Mouse (Mus musculus) CH12F3 (cell line): Measurements from ENCODE around the gene Lrtm1.

Experiments
- in situ Hi-C: fragments of 300-500 bp; cut with MboI; formaldehyde crosslinking; loops from 2 replicates; pipeline ENCODE4 v1.14.3; 2020; ENCODE audit warnings: low sequenced_read_pairs

Gene Lrtm1

DNA sequence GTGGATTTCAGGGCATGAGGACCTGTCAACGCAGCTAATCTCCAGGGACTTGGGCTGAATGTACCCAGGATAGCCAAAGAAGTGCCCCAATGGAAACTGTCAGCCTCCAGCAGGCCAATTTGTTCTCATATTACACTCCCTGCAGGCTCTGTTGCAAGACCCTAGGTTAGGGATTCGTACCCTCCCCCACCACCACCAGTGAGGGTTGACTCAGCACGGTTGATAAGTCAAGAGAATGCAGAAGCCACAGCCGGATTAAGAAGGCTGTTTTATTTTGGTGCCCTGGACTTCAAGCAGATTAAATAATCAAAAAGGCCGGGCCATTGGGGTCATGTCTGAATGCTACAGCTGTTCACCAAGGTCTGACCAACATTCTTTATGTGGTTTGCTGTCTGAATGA is at the start of gene Lrtm1:
Gene Lrtm1 (plus strand): TSS at position 326 of the 400 bp plus-strand sequence.
- in situ Hi-C loops: no loop called here

DNA sequence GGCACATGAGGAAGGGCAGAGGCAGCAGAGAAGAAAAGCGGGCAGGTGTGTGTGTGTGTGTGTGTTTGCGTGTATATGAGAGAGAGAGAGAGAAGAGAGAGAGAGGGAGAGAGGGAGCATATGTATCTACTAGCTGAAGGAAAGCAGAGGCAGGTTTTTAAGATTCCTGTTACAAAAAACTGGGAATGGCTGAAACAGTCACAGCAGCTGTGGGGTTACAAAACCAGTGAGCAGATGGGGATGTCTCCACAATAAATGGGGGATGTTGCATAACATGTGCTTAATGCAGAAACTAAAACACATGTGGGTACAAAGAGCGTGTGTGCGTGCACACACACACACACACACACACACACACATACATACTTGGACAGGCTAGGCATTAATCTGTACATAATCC is 48.8 kb upstream of the Lrtm1 start:
- in situ Hi-C loops: no loop called here

DNA sequence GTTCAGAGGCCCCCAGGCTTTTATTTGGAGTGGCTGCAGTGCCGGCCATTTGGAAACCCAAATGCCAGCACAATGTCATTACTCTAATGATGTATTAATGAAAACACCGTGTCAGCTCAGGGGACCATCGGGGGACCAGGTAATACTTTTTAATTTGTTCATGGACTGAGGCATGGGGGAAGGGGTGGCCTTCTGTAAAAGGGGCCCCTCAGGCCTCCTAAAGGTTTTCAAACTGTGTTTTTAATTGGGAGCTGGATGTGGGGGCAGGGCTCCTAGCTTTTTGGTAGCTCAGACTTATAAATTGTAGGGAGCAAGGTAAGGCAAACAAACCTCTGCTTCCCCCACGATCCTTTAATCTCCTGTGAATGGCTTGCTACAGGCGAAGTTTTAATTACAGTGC is 45.4 kb upstream of the Lrtm1 start:
- in situ Hi-C loops: no loop called here

DNA sequence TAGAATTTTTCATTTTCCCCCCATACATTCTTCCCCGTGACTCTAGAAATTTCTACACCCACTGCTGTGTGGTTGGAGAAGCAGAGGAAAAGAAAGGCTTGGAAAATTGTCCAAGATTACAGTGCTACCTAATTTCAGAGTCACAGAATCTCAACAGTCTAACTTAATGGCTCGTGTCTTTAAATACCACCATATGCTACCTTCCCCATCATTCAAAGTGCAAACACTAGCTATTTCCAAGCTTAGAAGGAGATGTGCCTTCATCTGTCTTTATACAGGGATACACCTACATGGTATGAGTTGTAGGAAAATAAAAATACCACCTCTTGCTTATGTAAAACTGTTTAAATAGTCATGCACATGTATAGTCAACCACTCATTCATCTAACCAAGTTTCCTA is 38.8 kb upstream of the Lrtm1 start:
- in situ Hi-C loops: no loop called here

DNA sequence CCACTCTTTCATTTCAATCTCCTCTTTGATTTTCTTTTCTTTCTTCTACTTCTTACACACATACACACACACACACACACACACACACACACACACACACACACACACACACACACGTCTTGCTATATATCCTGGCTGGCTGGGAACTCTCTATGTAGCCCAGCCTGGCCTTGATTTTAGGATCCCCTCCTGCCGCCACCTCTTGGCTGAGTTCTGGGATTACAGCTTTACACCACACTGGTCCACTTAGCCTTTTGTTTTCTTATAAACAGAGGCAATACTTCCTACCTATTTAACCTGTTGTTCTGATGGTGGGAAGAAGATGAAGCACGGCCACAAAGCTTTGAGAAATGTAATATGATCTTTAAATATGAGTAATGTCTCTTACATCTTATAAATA is 37.5 kb upstream of the Lrtm1 start:
- in situ Hi-C loops: no loop called here

DNA sequence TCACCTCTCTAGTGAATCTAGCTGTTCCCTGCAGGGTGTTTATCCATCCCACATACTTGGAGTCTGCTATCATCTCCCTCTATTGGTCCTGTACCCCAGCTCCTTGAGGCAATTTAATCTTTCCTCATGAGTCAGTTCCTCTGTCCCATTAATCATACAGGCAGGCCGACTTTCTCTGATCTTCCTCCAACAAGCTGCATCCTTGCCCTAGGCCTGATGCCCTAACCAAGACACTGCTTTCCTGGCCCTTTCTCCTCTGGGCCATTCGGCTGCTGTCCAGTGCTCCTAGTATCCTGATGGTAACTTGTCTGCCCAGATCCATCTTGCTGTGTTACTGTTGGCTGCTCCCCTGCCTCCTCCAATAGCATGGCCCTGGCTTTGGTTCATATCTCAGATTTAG is 33.7 kb upstream of the Lrtm1 start:
- in situ Hi-C loops: no loop called here

DNA sequence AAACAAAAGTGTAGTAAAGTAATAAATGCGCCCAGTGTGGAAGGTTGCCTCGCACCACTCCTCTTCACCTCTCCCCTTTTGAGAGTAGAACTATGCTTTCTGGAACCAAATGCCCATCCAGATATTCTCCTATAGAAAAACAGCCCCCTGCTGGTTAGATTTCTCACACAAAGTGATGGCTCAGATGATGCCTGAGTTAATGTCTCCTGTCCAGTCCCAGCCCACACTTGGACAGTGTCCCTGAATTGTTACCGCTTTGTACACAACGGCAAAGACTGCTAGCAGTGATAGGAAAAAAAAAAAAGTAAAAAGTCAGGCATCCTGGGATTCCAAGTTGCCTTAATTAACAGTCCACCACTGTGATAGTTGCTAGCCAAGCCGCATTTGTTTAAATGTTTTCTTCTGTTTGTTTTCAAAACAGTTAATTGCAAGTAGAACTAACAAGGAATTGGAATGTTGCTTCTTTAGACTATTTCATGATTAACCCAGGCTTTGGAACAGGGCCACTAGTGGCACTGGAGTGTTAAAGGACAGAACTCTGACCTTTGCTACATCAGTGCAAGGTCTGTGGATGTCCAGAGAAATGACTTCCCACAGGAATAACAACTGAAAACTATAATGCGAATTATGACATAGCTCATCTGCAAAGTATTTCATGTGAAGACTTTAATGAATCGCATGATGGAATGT is 29.7 kb upstream of the Lrtm1 start:
- in situ Hi-C loops: no loop called here

DNA sequence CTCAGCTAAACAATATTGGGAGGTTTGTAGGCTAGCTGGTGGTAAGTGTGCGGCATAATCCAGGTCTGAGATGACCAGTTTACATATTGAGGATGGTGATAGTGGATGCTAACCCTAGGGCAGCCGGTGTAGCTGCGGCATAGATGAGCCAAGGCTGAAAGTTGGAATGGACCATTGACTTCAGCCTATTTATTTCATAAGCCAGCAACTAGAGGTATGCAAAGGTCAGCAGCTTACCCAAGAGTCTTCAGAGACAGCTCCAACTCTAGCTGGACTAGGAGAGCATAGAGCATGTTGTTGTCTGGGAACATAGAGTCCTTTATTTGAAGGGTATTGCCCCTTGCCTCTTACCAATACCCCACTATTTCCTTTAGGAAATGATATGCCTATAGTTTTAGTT is 21.4 kb upstream of the Lrtm1 start:
- in situ Hi-C loops: no loop called here

DNA sequence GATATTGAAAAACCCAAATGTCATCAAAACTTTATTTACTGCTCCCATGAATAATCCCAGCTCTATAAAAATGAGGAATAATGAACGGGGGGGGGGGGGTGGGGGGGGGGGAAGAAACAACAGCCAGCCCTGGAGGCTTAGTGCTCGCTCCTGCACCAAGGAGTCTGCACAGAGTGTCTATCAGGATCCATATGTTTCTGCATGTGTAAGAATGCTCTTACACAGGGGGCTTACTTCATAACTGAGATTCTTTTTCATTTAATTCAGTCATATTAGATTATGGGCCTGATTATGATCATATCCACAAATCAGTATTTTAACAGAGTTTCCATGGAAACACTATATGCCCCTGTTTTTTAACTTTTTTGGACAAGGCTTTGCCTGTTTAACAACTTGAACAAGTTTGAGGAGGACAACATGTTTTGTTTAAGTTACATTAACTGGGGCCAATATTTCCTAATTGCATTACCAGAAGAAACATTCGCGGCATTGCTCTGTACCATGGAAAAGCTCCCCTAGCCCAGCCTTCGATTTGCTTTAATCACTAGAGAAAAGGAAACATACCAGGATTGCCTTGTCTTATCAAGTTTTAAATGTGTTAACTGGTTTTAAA is 12.7 kb upstream of the Lrtm1 start:
- in situ Hi-C loops: no loop called here

DNA sequence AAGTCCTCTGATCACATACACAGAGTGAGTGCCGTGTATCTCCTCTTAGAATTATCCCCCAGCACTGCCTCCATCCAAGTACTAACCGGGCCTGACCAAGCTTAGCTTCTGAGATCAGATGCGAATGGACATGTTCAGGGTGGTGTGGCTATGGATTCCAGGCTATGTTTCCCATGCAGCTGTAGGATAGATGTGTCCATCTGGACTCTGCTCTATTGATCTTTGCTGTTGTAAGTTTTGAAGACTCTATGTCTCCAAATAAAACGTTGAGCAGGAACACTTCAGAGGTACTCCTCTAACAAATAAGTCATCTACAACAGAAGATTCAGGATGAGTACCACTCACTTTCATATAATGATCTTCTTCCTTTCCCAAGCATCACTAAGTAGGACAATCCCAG is 8.4 kb upstream of the Lrtm1 start:
- in situ Hi-C loops: no loop called here

DNA sequence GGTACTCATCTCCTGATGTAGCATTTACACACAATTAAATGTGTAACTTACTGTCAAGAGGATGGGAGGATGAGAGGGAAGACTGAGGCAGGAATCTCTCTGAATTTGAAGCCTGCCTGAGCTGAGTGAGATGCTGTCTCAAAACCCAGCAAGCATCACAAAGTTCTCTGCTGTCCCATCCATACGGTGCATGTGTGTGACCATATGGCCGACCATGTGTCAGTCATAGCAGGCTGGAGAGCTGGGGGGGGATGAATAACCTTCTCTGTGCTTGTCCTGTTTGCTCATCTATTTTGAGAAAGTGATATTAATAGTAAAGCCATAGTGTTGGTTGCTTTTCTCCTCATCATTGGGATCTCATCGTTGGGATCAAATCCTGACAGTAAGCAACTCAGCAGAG is 4.8 kb upstream of the Lrtm1 start:
- in situ Hi-C loops: no loop called here

DNA sequence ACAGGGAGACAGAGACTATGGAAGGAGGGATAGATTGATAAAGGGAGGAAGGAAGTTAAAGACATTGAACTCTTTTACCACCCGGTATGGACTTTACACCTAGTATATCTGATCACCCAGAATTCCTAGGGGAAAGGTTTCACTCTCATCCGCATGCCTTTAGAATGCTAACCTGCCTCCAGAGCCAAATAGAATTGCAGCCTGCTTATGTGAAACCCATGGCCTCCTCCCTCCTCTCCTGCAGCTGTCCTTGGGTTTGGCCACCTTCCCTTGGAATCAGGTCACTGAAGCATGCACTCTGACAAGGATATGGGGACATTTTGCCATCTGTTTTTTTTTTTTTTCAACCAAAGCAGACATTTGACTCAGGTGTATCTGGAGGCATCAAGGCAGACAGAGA is 3.3 kb upstream of the Lrtm1 start:
- in situ Hi-C loops: no loop called here

DNA sequence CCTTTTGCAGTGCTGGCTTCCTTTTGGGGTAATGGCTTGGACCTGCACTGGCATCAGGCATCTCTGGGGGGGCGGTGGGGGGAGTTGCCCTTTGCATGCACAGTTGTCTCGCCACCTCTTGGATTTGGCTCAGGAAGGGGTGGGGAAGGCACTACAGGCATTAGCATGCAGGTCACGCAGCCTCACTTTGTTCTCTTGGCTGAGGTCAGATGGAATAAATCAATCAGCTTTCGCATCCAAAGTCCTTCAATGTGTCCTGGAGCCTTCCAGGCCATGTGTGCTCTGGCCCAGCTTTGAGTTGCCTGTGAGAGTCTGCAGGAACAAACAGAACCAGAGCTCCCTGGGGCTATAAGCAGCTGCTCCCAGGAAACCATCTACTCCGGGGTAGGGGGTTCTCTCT is 2.1 kb upstream of the Lrtm1 start:
- in situ Hi-C loops: no loop called here

DNA sequence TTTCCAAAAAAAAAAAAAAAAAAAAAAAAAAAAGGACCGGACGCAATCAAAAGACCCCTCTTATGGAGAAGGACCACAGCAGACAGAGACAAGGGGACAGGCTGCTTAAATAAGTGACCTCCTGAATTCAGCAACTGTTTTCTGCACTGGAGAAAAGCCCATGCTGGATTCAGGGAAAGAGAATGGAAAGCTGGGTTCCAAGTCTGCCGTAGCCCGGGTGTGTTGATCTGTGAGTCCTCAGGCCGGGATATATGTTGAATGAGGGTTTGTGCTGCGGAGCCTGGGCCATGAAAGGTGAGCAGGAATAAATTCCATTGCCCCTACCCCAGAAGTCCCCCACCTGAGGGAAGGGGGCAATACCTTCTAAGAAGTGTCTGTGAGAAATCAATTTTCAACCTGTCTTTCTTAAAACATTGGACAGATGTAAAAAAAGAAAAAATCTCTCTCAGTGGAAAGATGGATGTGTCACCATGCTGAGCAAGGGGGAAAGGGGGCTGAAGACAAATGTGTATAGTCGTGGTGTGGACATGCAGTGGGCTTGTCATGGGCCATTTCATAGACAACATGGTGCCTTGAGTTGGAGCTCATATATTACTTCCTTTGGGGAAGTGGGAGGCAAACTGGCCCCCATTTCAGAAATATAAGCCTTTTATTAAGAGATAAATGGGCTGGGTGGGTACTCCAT is 450 bp downstream of the Lrtm1 start:
- in situ Hi-C loops: no loop called here

DNA sequence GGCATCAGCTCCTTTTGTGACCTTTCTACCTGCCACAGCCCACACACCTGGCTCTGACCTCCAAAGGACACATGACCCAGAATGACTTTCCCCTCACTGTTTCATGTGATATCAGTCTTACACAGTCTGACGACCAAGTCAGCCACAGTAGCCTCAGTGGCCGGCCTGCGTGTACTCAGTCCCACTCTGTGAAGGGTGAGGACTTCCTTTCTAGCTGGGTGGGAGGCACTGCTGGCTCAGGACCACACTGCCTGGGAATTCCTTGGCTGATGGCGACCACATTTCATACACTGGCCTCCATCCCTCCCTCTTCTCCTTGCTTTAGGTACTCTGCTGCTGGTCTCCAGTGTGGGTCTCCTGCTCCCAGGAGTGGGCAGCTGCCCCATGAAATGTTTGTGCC is 3.3 kb downstream of the Lrtm1 start:
- in situ Hi-C loops: no loop called here

DNA sequence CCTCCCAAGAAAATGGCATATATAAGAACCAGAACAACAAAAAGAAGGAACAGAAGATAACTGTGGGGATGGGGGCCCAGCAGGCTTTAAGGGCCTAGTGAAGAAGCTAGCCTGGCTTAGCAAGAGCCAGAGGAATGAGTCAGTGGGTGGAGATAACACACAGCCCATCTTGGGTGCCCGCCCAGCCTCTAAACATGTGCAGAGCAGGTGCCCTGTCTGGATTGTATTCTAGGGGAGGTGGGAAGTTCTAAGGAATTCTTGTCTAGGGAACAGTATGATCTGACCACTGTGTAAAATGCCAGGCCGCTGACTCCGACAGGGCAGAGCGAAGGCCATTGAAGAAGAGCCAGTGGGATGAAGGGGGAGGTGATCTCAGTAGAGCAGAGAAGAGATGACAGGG is 5.2 kb downstream of the Lrtm1 start:
- in situ Hi-C loops: no loop called here

DNA sequence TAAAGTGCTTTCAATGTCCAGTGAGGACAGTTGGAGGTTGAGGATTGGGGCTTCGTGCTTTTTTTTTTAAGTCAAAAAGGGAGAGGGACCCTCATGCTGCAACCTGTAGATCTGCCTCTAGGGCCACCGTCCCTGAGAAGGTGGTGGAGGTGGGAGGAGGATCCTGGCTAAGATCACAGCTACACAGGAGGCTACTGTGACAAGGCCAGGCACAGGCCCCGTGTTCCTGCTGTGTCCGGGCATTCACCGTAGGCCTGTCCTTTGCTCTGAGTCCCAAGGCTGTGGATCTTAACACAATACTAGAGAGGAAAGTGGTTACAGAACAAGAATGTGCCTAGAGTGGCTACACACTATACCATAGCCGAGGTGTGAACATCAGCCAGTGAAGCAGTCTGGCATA is 7.3 kb downstream of the Lrtm1 start:
- in situ Hi-C loops: no loop called here

DNA sequence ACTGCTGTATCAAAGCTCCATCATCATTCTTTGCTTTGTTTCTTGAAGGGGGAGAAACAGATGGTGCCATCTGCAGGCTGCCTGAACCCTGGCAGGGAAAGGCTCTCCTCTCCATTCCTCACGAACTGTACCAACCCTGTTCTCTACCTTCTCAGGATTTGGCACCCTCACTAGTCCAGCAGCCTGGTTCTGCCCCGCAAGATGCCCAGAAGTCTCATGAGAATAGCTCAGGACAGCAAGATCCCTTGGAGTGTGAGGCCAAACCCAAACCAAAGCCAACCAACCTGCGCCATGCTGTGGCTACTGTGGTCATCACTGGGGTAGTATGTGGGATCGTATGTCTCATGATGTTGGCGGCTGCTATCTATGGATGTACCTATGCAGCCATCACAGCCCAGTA is 9.3 kb downstream of the Lrtm1 start:
- in situ Hi-C loops: no loop called here

DNA sequence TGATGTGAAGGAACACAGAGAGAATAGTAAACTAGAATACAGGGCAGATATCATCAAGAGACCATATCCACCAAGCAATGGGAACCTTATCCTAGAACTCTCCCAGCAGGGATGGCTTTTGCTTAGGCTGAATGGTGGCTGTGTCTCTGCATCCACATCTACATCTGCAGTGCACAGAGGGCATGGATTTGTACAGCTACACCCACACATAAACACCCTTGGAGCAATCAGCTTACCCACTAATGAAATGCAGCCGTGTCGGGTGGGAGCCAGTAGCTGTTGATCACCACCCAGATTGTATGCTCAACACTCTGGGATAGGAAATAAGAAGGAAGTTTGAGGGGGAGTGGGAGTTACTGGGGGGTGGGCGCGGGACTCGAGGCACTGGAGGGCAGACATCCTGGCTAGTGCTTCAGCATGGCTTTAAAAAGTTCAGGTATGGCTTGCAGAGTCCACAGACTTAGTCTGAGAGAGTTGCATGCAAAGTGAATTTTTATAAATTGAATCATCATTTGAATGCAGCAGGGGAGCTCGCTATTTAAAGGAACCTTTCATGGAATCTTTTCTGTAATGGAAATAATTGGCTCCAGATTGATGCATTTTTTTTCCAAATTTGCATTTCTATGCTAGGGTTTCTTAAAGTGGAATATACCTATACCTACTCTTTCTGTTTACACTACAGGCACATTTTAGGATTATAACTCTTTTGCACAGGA is 10.5 kb downstream of the Lrtm1 start:
- in situ Hi-C loops: no loop called here

DNA sequence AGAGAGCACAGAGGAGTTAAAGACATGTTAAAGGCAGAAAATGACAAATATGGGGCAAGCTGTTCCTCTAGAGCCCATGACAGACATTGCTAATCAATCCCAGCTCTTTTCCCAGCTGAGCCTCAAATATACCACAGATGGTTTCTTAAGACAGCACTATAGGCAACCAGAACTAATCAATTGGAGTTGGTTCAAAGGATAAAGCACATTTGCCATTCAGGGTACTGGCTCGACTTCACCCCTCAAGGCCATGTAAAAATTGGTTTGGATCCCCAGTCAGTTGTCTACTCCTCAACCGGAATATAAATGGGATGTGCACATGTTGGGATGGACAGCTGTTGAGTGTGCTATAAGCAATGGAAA is 11.1 kb downstream of the Lrtm1 start:
- in situ Hi-C loops: no loop called here

DNA sequence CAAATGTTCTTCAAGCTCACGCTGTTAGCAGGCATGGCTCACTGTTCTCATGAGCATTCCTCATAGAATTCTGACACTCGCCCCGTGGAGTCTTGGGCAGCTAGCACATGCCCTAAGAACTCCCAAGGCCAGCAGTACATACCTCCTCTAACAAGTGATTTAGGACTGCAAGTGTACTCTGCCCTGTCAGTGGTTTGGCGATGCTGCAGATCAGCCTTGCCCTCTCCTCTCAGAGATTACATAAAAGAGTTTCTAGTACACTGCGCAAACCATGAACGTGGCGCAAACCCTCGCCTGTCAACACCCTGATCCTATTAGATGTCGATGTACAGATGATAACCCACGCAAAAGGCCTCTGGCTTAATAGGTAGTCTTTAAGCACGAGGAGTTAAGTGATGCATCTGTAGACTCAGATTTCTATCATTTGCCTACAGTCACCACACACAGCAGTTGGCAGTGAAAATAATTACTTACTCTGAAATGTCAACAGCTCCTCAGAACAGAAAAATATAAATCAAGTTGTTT is 11.9 kb downstream of the Lrtm1 start:
- in situ Hi-C loops: no loop called here

DNA sequence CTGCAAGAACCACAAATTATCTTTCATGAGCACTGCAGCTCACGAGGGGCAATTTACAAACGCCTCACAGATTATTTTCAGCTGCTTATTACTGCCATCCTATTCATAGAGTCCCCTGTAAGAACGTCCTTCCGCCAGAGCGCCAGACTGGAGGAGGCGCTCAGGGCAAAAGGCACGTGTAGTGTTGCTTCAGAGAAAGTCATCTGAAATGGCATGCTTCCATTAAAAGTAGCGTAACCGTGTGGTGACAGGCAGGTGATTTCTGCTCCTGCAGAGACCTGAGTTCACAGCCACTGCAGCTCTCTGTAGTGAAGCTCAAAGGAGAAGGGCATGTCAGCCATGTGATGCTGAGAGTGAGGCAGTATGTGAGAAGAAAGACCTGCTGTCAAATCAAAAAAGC is 12.5 kb downstream of the Lrtm1 start:
- in situ Hi-C loops: no loop called here
